Mouse (Mus musculus) lung, adult 18-20 months (tissue): Measurements from ENCODE around the gene Gm10639.
"Not testable (repeated sequence)": the region's sequence is repeated elsewhere in the genome, so short reads cannot be mapped to it uniquely, and the experiment has no call there.

Source experiments
- DNase-seq, 2 experiments: peaks; one replicate each; pipeline ENCODE4 v3.0.0; 2022; ENCODE audit warnings: mixed read lengths in 2 of 2

The Gm10639 gene

DNA sequence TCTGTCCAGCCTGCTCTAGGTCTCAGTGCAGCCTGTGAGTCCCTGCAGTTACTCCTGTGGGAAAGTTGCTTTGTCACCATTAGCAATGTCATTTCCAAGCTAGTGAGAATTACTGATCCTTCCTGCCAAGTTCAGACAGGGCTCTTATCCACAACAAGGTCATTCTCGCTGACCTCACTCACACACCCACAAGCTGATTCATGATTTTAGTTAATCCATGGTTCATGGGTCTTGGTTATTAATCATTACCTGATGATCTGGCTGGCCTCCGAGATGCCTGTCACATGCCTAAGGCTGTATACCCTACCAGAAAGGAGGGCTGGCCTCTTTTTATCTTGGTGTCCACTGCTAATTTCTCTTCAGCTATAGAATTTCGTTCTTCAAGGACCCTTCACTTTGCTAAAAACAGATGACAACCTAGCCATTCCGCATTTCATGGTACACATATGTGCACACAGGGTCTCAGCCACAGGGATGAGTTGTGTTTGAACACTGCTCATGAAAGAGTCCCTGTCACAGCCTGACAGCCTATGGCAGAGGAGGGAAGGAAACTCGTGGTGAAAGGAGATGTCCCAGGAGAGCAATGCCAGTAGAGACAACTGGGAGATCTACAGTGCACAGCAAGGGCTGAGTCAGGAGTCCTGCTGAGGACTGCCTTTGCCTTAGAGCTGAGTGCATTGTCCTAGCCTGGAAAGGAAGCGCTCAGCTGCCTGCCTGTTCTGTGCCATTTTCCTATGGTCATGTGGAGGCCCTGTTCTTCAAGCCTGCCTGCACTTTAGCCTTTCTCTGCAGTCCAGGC is 58.7 kb downstream of the Gm10639 start:
- peak in 1 of 2 experiments; percentile 11 for DNase-seq

DNA sequence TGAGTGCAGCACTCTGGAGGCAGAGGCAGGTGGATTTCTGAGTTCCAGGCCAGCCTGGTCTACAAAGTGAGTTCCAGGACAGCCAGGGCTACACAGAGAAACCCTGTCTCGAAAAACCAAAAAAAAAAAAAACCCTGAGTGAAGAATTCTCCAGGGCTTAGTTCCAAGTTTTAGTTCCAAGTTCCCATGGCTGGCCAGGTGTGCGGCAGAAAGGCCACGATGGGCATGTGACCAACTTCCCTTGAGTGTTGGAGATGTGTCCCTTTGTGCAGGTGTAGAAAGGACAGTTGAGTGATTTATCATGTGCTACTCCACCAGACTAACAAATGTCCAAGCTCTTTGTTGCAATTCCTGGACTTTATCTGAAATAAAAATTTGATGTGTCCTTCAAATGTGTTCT is 59.4 kb downstream of the Gm10639 start:
- DNase-seq, result not testable (repeated sequence)

DNA sequence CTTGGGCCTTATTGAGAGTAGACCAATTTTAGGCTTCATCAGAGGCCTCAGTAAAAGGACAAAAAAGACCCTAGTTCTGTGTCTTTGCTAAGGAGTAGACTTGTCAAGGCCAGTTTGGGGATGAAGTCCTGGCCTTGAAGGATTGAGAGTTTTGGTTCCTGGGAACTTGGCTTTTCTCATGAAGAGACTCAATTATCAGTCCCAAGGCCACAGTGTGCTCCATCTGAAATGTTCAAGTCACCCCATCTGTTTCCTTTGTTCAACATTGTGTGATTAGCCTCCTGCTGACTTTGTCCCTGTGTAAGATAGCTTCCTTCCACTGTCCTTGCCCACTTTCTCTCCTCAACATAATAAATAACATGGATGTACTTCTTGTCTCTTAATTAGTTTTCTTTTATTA is 60.3 kb downstream of the Gm10639 start:
- not testable (repeated sequence) for DNase-seq

DNA sequence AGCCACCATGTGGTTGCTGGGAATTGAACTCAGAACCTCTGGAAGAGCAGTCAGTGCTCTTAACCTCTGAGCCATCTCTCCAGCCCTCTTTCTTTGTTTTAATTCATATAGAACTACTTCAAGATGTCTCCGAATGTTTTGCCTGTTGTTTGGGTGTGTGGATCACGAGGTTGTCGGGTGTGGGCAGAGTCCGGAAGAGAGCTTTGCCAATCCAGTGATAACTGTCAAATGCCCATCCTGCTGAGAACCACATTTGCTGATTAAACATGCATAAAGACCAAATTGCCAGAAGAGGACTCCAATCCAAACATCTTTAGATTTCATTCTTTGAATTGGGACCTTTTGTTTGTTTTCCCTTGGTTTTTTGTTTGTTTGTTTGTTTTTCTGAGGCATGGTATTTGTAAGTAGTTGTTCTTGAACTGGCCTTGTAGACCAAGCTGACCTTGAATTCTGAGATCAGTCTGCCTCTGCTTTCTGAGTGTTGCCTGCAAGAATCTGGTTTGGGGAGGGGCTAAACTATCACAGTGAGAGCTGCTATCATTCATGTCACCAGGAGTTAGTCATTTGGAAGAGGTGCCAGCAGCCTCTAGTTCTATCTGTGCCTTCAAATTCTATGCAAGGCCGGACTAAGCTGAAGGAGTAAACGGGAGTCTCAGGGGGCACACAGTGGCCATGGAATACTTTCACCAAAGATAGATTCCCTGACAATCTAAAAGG is 61.9 kb downstream of the Gm10639 start:
- no peak for DNase-seq
